Mouse (Mus musculus) MEL (cell line): ENCODE measurements around the gene Mettl1.
A peak's percentile ranks its signal among the peaks of the same experiment; 100 is the strongest.

Source experiments
- CHD2 ChIP-seq: IDR thresholded peaks from 2 replicates; pipeline ENCODE4 v1.6.1; 2011; ENCODE audit warnings: low read length, improper control_type of control experiment
- EP300 ChIP-seq, 2 experiments: IDR thresholded peaks; 2 replicates each; pipeline ENCODE4 v1.6.1; 2011; ENCODE audit warnings: improper control_type of control experiment in 2 of 2, low read length in 2 of 2, low read depth in 1 of 2, mild to moderate bottlenecking in 1 of 2
- GATA1 ChIP-seq: IDR thresholded peaks from 2 replicates; pipeline ENCODE4 v1.6.1; 2011; ENCODE audit warnings: low read depth, low read length, improper control_type of control experiment
- MYC ChIP-seq: IDR thresholded peaks from 2 replicates; pipeline ENCODE4 v1.6.1; 2011; ENCODE audit warnings: low read depth, mild to moderate bottlenecking, low read length, improper control_type of control experiment, moderate library complexity
- POLR2A ChIP-seq, 2 experiments: IDR thresholded peaks; 2 replicates each; pipeline ENCODE4 v1.6.1; 2011 to 2012; ENCODE audit warnings: low read length in 2 of 2, mild to moderate bottlenecking in 2 of 2, control low read depth in 1 of 2, improper control_type of control experiment in 1 of 2, low read depth in 1 of 2, moderate library complexity in 1 of 2; ENCODE audit not compliant: control insufficient read depth in 1 of 2, insufficient read depth in 1 of 2, poor library complexity in 1 of 2
- RCOR1 ChIP-seq: IDR thresholded peaks from 2 replicates; pipeline ENCODE4 v1.6.1; 2012; ENCODE audit warnings: low read depth, mild to moderate bottlenecking, inconsistent platforms, low read length, improper control_type of control experiment
- USF1 ChIP-seq: IDR thresholded peaks from 2 replicates; pipeline ENCODE4 v1.6.1; 2014; ENCODE audit warnings: low read depth, mild to moderate bottlenecking, inconsistent platforms, low read length, improper control_type of control experiment, moderate library complexity

DNA sequence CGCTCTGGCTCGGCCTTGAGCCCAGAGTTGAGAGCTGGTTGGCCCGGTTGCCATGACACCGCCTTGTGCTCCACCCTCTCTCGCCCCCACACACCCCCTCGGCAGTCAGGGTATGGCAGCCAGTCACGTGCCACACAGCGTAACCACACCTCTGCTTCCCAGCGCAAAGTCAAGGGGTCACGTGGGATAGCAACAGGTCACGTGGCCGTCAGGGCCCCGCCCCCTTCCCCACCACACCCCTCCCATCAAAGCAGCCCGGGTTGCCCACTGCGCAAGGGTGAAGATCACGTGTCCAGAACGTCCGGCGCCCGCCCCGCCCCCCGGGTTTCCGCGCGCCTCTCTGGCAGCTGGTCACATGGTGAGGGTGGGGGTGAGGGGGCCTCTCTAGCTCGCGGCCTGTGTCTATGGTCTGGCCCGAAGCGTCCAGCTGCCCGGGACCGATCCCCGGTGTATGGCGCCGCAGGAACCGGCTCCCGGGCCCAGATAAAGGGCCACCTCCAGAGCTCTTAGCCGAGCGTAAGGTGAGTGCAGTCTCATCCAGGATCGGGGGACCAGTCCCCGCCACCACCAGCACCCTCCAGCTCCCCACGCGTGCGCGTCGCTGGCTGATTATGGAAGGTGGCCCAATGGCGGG lies 22.1 kb downstream of the Mettl1 start, which contains the start of gene Cdk4:
- TF ChIP-seq POLR2A (IDR thresholded peaks at IDR 0.05; ENCODE audit: control insufficient read depth in 1 of 2, insufficient read depth in 1 of 2, low read depth in 1 of 2, low read length in 2 of 2, poor library complexity in 1 of 2) (peak; percentile 75 to 88), EP300 (IDR thresholded peaks at IDR 0.05; ENCODE audit: low read depth in 1 of 2, low read length in 2 of 2) (no peak), USF1 (peak; percentile 99), RCOR1 (no peak), CHD2 (no peak), MYC (peak; percentile 9; the same call in 1 of the 2 replicates), GATA1 (no peak)
